Comparison of ENCODE assay signal across 13 mouse cellular contexts in genomic region chr6:7799969-7800368, GRCm38 (mm10). TPM values are rescaled to one million over a fixed set of nuclear protein-coding genes. Genes with fewer than 3 reads are reported as not detected.
A peak's percentile ranks its signal among the peaks of the same experiment; 100 is the strongest.
DNase-seq lines count a peak whose midpoint lies in the region; ATAC-seq and TF ChIP-seq lines count a peak whose summit lies in the region.
"Had no signal": no experiment of that assay in that cellular context is flagged by ENCODE, and none has a peak within 500 bp of the region (broad histone marks: within the 10 kb centered on the region; RNA-seq: fewer than 3 reads in every experiment).

No protein-coding gene starts in this region.

- no peaks in the 10 kb centered on the region for H3K4me1 ChIP-seq in midbrain, embryonic 13.5 days (replicated peaks)

- no peak overlapping the region for H3K4me3 ChIP-seq in myocyte
- no peak overlapping the region for H3K4me3 ChIP-seq in midbrain, embryonic 13.5 days (replicated peaks)
- H3K4me3 ChIP-seq: erythroblast, embryonic 14.5 days; limb, embryonic 12.5 days had no signal

- H3K27ac ChIP-seq in midbrain, embryonic 13.5 days, result no peak overlapping the region
- H3K27ac ChIP-seq: kidney, postnatal 0 days; limb, embryonic 12.5 days had no signal

- DNase-seq in testis, postnatal 14 days (ENCODE audit: low spot score), result peak; percentile 8
- DNase-seq in testis, postnatal 10 days (ENCODE audit: low spot score), result no peak
- DNase-seq in adrenal gland, postnatal 36 days, result peak; percentile 27 to 44
- peak; percentile 65 to 83 for DNase-seq in heart, adult 9 months (ENCODE audit: low spot score in 2 of 2)
- DNase-seq in neural tube, embryonic 10.5 days (ENCODE audit: extremely low spot score, low spot score), result no peak
- no peak for DNase-seq in left cerebral cortex, postnatal 14 days (ENCODE audit: low spot score in 2 of 2)
- DNase-seq: cerebellum, postnatal 10 days; thymus, postnatal 25 days had no signal

- intact Hi-C loops in left cerebral cortex, postnatal 14 days (cut with DNase I), result no loop called here

- H3K27me3 ChIP-seq in myocyte (ENCODE audit: control insufficient read depth, insufficient read depth, insufficient read length), result no peaks in the 10 kb centered on the region
- H3K27me3 ChIP-seq in midbrain, embryonic 13.5 days, result no peaks in the 10 kb centered on the region
- H3K27me3 ChIP-seq: limb, embryonic 12.5 days had no signal

- WGBS in midbrain, embryonic 13.5 days, result 87% methylated on average over 6 of the region's 6 CpGs

- H3K36me3 ChIP-seq in myocyte (ENCODE audit: control insufficient read depth, insufficient read depth), result no peaks in the 10 kb centered on the region
- no peaks in the 10 kb centered on the region for H3K36me3 ChIP-seq in midbrain, embryonic 13.5 days
- H3K36me3 ChIP-seq: limb, embryonic 12.5 days had no signal

- no peaks in the 10 kb centered on the region for H3K79me2 ChIP-seq in myocyte (ENCODE audit: control insufficient read depth, insufficient read depth)

- no peaks in the 10 kb centered on the region for H3K9me3 ChIP-seq in midbrain, embryonic 13.5 days
- H3K9me3 ChIP-seq: limb, embryonic 12.5 days had no signal

- H3K4me2 ChIP-seq in myocyte (ENCODE audit: low read depth), result no peak overlapping the region
- no peak overlapping the region for H3K4me2 ChIP-seq in midbrain, embryonic 13.5 days (replicated peaks)
- H3K4me2 ChIP-seq: limb, embryonic 12.5 days had no signal

- no peak overlapping the region for H3K9ac ChIP-seq in midbrain, embryonic 13.5 days (replicated peaks)
- H3K9ac ChIP-seq: limb, embryonic 12.5 days had no signal

- TF ChIP-seq POLR2A in myocyte (IDR thresholded peaks at IDR 0.05; ENCODE audit: insufficient read length, low read depth), result no peak

- no peak for ATAC-seq in midbrain, embryonic 13.5 days

- no peak overlapping the region for H3ac ChIP-seq in myocyte (ENCODE audit: control insufficient read depth, insufficient read length)

TF ChIP-seq in myocyte, 11 proteins besides CTCF, POLR2A, EP300 and RAD21:
- TF ChIP-seq E2F4 (IDR thresholded peaks at IDR 0.05; ENCODE audit: insufficient read depth) (no peak), CEBPB (IDR thresholded peaks at IDR 0.05; ENCODE audit: insufficient read depth, poor library complexity, severe bottlenecking) (0 out of 2 replicates have a peak, but pooled peaks have one; percentile 40)

RNA-seq across cellular contexts. Expression of gene C1galt1, which starts 44.7 kb away (rescaled TPM):
- 10 to 100 TPM; 24.4 to 54.9 TPM for total RNA-seq in adrenal gland, postnatal 36 days (2021)
- 3.4 TPM for polyA plus RNA-seq in myocyte (2012; fragmentation: generic; extraction: Trizol)
- 10 to 100 TPM; 14.6 to 17.2 TPM for total RNA-seq in left cerebral cortex, postnatal 14 days (2021)
- 1.4 and 1.6 TPM in 2 replicates for polyA plus RNA-seq in midbrain, embryonic 13.5 days (2015; fragmentation: Nextera tagmentation; extraction: Ambion mirVana)

Comparison
In these comparisons a context has a peak if more than half of its experiments do, and no peak if none do; other contexts are left out.
1. DNase-seq: peak in testis, postnatal 14 days (single experiment), adrenal gland, postnatal 36 days (2 of 2) and heart, adult 9 months (2 of 2); none in testis, postnatal 10 days (single experiment), neural tube, embryonic 10.5 days (single experiment) and left cerebral cortex, postnatal 14 days (0 of 2).